Mouse (Mus musculus) hindbrain, embryonic 11.5 days (tissue): ENCODE measurements around the gene Xylt2. TPM values are rescaled to one million over a fixed set of nuclear protein-coding genes. Genes with fewer than 3 reads are reported as not detected.
"Not testable (repeated sequence)": the region's sequence is repeated elsewhere in the genome, so short reads cannot be mapped to it uniquely, and the experiment has no call there.

Experiments
- ATAC-seq: fragments of 200-750 bp; cut with Nextera tagmentation; 2 replicates; pipeline ENCODE4 v1.8.0; 2017; ENCODE audit warnings: mild to moderate bottlenecking, moderate TSS enrichment, moderate library complexity; ENCODE audit not compliant: low FRiP score
- DNase-seq: peaks from one replicate; pipeline ENCODE4 v3.0.0-alpha.2; 2015; ENCODE audit warnings: low spot score
- H3K27ac ChIP-seq: fragments of 300-500 bp; sonication (generic); 2 replicates; pipeline ENCODE4 v1.5.1; 2014; ENCODE audit warnings: mild to moderate bottlenecking, low read depth, low read length
- H3K27me3 ChIP-seq: fragments of 300-500 bp; sonication (generic); 2 replicates; pipeline ENCODE4 v1.6.1; 2014; ENCODE audit warnings: mild to moderate bottlenecking, low read length, moderate library complexity, mixed read lengths; ENCODE audit not compliant: control insufficient read depth, insufficient read depth
- H3K36me3 ChIP-seq: fragments of 300-500 bp; sonication (generic); 2 replicates; pipeline ENCODE4 v1.6.1; 2014; ENCODE audit warnings: mild to moderate bottlenecking, low read length, moderate library complexity, mixed read lengths; ENCODE audit not compliant: control insufficient read depth, insufficient read depth
- H3K4me1 ChIP-seq: fragments of 300-500 bp; sonication (generic); replicated peaks from 2 replicates; pipeline ENCODE4 v1.6.1; 2014; ENCODE audit warnings: low read length, mixed read lengths; ENCODE audit not compliant: control insufficient read depth, insufficient read depth
- H3K4me2 ChIP-seq: fragments of 300-500 bp; sonication (generic); replicated peaks from 2 replicates; pipeline ENCODE4 v1.6.1; 2014; ENCODE audit warnings: mild to moderate bottlenecking, low read depth, low read length
- H3K4me3 ChIP-seq: fragments of 300-500 bp; sonication (generic); 2 replicates; pipeline ENCODE4 v1.5.1; 2014; ENCODE audit warnings: low read depth, low read length
- H3K9ac ChIP-seq: fragments of 300-500 bp; sonication (generic); 2 replicates; pipeline ENCODE4 v1.6.1; 2014; ENCODE audit warnings: low read depth, low read length
- H3K9me3 ChIP-seq: fragments of 300-500 bp; sonication (generic); 2 replicates; pipeline ENCODE4 v1.6.1; 2016; ENCODE audit warnings: low read length; ENCODE audit not compliant: control insufficient read depth
- WGBS: fragments of 180-500 bp; shearing (Covaris S2); extraction: QIAGEN DNeasy Blood & Tissue Kit; methylation state at CpG from one replicate; pipeline ENCODE4 v1.1.7; 2014; 5-methylcytosine and 5-hydroxymethylcytosine counted together
- polyA plus RNA-seq: library from polyadenylated mRNA; unstranded; fragments of >200 nt; fragmentation: Nextera tagmentation; extraction: Ambion mirVana; gene quantifications from 2 replicates; pipeline ENCODE4 v1.2.1, GENCODE M21; 2014

The Xylt2 gene
- polyA plus RNA-seq, 1 experiment from 2014 or later = 9.6 TPM

DNA sequence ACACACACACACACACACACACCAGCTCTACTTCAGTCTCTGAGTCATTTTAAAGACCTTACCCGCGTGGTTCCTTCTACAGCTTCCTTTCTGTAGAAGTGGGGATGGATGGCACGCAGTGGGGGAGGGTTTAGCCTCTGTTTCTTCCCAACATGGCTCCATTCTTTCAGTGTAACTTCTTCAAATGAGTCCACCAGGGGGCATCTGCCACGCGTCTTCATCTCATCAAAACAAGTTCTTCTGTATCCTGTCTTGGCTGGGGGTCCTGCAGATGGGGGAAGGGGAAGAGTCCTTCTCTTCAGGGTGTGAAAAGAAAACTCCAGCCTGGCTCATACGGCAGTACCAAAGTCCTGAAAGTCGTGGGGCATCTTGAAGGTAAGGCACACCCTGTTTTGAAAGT lies 26.7 kb upstream of the Xylt2 start:
- Histone ChIP-seq H3K27ac (no peak overlapping the region), H3K4me2 (no peak overlapping the region), H3K9ac (no peak overlapping the region), H3K4me1 (no peaks in the 10 kb centered on the region; the same call in 1 of the 2 replicates), H3K9me3 (no peaks in the 10 kb centered on the region), H3K36me3 (no peaks in the 10 kb centered on the region), H3K4me3 (no peak overlapping the region), H3K27me3 (no peaks in the 10 kb centered on the region)
- ATAC-seq = no peak
- DNase-seq = no peak
- 43% methylated on average over 7 of the region's 7 CpGs for whole genome bisulfite sequencing

DNA sequence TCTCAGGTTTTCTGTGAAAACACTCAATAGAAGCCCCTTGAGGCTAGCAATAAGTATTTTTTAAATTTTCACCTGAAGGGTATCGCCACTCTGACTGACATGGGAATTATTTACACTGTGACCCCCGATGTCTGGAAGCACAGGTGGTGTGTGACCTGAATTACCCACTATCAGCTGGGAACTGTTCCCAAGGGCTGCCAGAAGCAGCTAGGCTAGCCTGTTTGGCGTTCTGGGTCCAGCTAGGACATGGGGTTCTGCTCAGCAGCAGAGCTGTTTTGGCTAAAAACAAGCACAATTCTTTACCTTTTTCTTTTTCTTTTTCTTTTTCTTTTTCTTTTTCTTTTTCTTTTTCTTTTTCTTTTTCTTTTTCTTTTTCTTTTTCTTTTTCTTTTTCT lies 24.9 kb upstream of the Xylt2 start:
- Histone ChIP-seq H3K4me2 (no peak overlapping the region), H3K9me3 (no peaks in the 10 kb centered on the region), H3K36me3 (no peaks in the 10 kb centered on the region), H3K27ac (no peak overlapping the region), H3K4me3 (no peak overlapping the region), H3K9ac (no peak overlapping the region), H3K27me3 (no peaks in the 10 kb centered on the region), H3K4me1 (no peaks in the 10 kb centered on the region; the same call in 1 of the 2 replicates)
- DNase-seq (no peak), ATAC-seq (no peak)
- 62% methylated on average over 3 of the region's 3 CpGs for WGBS

DNA sequence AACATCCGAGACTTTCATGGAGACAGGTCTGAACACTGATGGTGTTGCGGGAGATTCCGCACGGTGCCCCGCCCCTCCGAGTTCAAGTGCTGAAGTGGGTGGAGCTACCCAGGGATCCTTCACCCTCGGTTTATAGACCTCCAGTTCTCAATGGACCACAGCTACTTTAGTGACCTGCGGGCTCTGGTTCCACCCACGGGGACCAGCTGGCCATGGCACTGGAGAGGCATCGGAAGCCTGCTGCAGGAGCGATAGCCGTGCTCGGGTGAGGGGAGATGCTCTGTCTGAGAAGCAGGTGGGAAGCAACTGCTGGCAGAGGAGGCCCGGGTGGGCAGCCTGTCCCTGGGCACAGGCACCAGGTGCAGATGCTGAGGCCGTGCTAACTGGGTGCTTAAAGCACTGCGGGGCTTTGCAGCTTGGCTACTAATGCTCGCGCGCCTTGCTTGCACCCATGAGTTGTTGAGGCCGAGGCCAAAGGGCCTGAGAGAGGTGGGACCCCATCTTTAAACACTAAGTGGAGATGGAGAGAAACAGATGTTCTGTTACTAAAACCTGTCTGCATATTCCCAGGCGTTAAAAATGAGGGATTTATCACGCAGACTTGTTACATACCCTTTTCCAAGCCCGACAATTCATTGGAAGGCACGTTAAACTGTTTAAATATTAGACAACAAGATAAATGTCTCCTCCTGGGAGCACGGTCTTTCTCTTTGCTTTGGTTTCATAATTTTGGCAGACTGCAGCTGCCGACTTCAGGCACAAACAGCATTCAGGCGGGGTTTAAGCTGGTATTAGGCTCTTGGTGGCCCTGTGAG lies 24.3 kb upstream of the Xylt2 start:
- DNase-seq (no peak), ATAC-seq (no peak)
- no peaks in the 10 kb centered on the region for H3K36me3 ChIP-seq
- no peaks in the 10 kb centered on the region for H3K27me3 ChIP-seq
- H3K4me1 ChIP-seq = no peaks in the 10 kb centered on the region; the same call in 1 of the 2 replicates
- H3K4me2 ChIP-seq = no peak overlapping the region
- WGBS = 63% methylated on average over 27 of the region's 27 CpGs
- no peak overlapping the region for H3K27ac ChIP-seq
- H3K9ac ChIP-seq = no peak overlapping the region
- H3K9me3 ChIP-seq = no peaks in the 10 kb centered on the region
- H3K4me3 ChIP-seq = no peak overlapping the region

DNA sequence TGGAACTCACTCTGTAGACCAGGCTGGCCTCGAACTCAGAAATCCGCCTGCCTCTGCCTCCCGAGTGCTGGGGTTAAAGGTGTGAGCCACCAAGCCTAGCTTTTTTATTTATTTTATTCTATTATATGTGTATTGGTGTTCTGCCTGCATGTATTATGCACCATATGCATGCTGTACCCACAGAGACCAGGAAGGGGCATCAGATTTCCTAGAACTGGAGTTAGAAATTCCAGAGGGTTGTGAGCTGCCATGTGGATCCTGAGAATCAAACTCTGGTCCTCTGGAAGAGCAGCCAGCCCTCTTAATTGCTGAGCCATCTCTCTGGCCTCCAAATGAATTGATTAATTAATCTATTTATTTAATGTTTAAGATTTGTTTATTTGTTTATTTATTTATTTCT lies 22.1 kb upstream of the Xylt2 start:
- Histone ChIP-seq H3K4me2 (no peak overlapping the region), H3K27ac (no peak overlapping the region), H3K9me3 (no peaks in the 10 kb centered on the region), H3K4me1 (no peaks in the 10 kb centered on the region; the same call in 1 of the 2 replicates), H3K27me3 (no peaks in the 10 kb centered on the region), H3K9ac (no peak overlapping the region), H3K36me3 (no peaks in the 10 kb centered on the region), H3K4me3 (no peak overlapping the region)
- WGBS = 100% methylated on average over 3 of the region's 3 CpGs
- no peak for ATAC-seq
- DNase-seq = no peak

DNA sequence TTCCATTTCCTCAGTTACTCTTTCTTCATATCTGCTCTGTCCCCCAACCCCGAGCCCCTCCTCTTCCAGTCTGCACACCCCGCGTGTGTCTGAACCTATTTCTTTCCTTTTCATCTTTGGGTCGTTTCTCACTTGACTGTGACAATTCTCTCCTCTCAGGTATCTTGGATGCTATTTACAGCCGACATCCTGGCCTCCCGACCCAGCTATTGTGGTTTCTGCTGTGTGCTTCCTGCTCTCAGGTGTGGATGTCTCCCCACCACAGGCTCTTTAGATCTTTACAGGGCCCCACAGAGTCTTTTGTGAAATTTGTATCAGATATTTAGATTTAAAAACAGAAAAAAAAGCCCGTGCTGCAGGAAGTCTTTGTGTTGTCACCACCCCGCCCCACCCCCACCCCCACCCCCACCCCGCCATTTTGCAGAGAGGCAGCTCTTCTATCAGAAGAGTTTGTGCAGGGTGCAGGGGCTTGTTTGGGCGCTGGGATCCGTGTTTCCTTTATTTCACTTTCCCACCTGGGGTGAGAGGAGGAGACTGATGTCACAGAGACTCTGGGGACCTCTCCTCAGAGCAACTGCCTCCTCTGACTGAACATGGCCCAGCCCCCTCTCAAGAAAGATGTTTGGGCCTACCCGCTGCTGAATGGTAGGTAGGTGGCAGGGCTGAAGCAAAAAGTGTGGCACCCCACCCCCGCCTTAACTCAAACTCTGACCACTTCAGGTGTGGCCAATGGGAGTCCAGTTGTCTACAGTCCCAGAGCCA lies 20.6 kb upstream of the Xylt2 start:
- Histone ChIP-seq H3K9me3 (no peaks in the 10 kb centered on the region), H3K36me3 (no peaks in the 10 kb centered on the region), H3K4me3 (no peak overlapping the region), H3K27ac (no peak overlapping the region), H3K4me1 (no peaks in the 10 kb centered on the region; the same call in 1 of the 2 replicates), H3K9ac (no peak overlapping the region), H3K27me3 (no peaks in the 10 kb centered on the region), H3K4me2 (no peak overlapping the region)
- 43% methylated on average over 13 of the region's 13 CpGs for WGBS
- ATAC-seq (no peak), DNase-seq (no peak)

DNA sequence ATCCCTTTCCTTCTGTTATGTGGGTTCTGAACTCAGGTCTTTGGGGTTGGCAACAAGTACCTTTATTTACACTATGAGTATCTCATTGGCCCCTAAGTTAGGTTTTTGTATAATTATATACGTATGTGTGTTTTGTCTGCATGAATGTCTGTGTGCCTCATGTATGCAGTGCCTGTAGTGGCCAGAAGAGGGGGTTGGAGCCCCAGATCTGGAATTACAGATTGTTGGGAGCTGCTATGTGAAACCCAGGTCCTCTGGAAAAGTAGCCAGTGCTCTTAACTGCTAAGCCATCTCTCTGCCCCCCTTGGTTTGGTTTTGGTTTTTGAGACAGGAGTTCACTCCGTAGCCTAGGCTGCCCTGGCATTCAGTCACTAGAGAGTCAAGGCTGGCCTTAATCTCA lies 19.8 kb upstream of the Xylt2 start:
- no peak for DNase-seq
- Histone ChIP-seq H3K27me3 (no peaks in the 10 kb centered on the region), H3K27ac (no peak overlapping the region), H3K36me3 (no peaks in the 10 kb centered on the region), H3K9ac (no peak overlapping the region), H3K9me3 (no peaks in the 10 kb centered on the region), H3K4me2 (no peak overlapping the region), H3K4me1 (no peaks in the 10 kb centered on the region; the same call in 1 of the 2 replicates), H3K4me3 (no peak overlapping the region)
- ATAC-seq = no peak
- WGBS = 90% methylated on average over 2 of the region's 2 CpGs

DNA sequence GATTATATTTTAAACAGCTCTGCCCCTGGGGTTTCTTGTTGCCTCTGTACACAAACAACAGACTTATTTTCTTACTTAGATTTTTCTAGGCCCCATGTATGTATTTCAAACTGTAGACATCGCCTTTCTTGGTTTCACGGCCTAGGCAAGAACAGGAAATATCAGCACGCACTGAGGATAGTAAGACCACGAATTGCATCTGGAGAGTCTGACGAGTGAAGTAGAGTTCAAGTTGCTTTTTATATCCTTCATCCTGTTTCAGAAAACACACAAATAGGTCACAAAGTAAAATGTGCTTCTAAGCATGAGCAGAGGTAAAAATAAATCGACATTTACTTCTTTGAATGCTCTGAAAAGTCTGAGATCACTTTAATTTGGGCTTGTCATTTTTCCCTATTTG lies 18.2 kb upstream of the Xylt2 start:
- Histone ChIP-seq H3K4me1 (no peaks in the 10 kb centered on the region), H3K9me3 (no peaks in the 10 kb centered on the region), H3K27me3 (no peaks in the 10 kb centered on the region), H3K36me3 (no peaks in the 10 kb centered on the region), H3K4me3 (no peak overlapping the region), H3K4me2 (no peak overlapping the region), H3K27ac (no peak overlapping the region), H3K9ac (no peak overlapping the region)
- DNase-seq (no peak), ATAC-seq (no peak)
- WGBS = 86% methylated on average over 6 of the region's 6 CpGs

DNA sequence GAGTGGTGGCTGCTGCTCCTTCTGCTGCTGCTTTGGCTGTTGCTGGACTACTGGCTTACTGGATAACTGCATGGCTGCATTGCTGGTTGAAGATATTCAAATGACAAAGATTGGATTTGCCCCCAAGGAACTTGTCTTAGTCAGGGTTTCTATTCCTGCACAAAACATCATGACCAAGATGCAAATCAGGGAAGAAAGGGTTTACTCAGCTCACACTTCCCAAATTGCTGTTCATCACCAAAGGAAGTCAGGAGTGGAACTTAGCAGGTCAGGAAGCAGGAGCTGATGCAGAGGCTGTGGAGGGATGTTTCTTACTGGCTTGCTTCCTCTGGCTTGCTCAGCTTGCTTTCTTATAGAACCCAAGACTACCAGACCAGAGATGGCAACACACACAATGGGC lies 15.2 kb upstream of the Xylt2 start:
- H3K4me1 ChIP-seq, H3K9ac ChIP-seq, H3K9me3 ChIP-seq, H3K27me3 ChIP-seq, H3K36me3 ChIP-seq, DNase-seq, H3K4me2 ChIP-seq, H3K4me3 ChIP-seq, H3K27ac ChIP-seq, ATAC-seq: not testable (repeated sequence)

DNA sequence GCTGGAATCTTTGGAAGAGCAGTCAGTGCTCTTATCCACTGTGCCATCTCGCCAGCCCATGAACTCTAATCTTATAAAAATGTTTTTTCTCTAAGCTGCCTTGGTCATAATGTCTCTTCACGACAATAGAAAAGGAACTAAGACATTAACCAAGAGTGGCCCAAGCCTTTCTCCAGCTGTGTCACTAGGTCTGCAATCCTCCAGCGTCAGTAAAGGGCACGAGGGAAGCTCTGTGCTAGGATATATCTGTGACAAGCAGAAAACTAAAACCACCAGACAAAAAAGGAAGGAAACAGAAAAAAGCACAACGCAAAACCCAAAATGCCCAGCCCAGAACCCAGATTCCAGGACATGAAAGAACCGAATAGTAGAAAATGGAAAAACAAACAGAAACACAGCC lies 9.9 kb upstream of the Xylt2 start:
- no peak for DNase-seq
- H3K4me1 ChIP-seq = no peaks in the 10 kb centered on the region
- no peak overlapping the region for H3K4me3 ChIP-seq
- H3K4me2 ChIP-seq = no peak overlapping the region
- no peaks in the 10 kb centered on the region for H3K27me3 ChIP-seq
- H3K9me3 ChIP-seq = no peaks in the 10 kb centered on the region
- no peaks in the 10 kb centered on the region for H3K36me3 ChIP-seq
- no peak for ATAC-seq
- 82% methylated on average over 6 of the region's 6 CpGs for WGBS
- no peak overlapping the region for H3K9ac ChIP-seq
- H3K27ac ChIP-seq = no peak overlapping the region
